Mouse (Mus musculus) MEL (cell line): ENCODE data around the gene Dsel.
A peak's percentile ranks its signal among the peaks of the same experiment; 100 is the strongest.

ENCODE experiments used
- CTCF ChIP-seq, 3 experiments: IDR thresholded peaks in 2 of 3; conservative IDR thresholded peaks in 1 of 3; 2 replicates each; pipeline ENCODE4 v1.5.1; 2011 to 2012; ENCODE audit warnings: low read length in 3 of 3, low read depth in 2 of 3, mild to moderate bottlenecking in 2 of 3, improper control_type of control experiment in 1 of 3, inconsistent platforms in 1 of 3, mixed read lengths in 1 of 3, moderate library complexity in 1 of 3; ENCODE audit not compliant: control insufficient read depth in 1 of 3, insufficient read depth in 1 of 3, poor library complexity in 1 of 3, severe bottlenecking in 1 of 3
- EP300 ChIP-seq, 2 experiments: IDR thresholded peaks; 2 replicates each; pipeline ENCODE4 v1.6.1; 2011; ENCODE audit warnings: improper control_type of control experiment in 2 of 2, low read length in 2 of 2, low read depth in 1 of 2, mild to moderate bottlenecking in 1 of 2
- JUND ChIP-seq: IDR thresholded peaks from 2 replicates; pipeline ENCODE4 v1.6.1; 2011; ENCODE audit warnings: low read depth, mild to moderate bottlenecking, improper control_type of control experiment, low read length
- POLR2A ChIP-seq, 2 experiments: IDR thresholded peaks; 2 replicates each; pipeline ENCODE4 v1.6.1; 2011 to 2012; ENCODE audit warnings: low read length in 2 of 2, mild to moderate bottlenecking in 2 of 2, control low read depth in 1 of 2, improper control_type of control experiment in 1 of 2, low read depth in 1 of 2, moderate library complexity in 1 of 2; ENCODE audit not compliant: control insufficient read depth in 1 of 2, insufficient read depth in 1 of 2, poor library complexity in 1 of 2
- USF1 ChIP-seq: IDR thresholded peaks from 2 replicates; pipeline ENCODE4 v1.6.1; 2014; ENCODE audit warnings: low read depth, mild to moderate bottlenecking, inconsistent platforms, low read length, improper control_type of control experiment, moderate library complexity

- TF ChIP-seq POLR2A (IDR thresholded peaks at IDR 0.05; ENCODE audit: control insufficient read depth in 1 of 2, insufficient read depth in 1 of 2, low read depth in 1 of 2, low read length in 2 of 2, poor library complexity in 1 of 2) (peak in 1 of 2 experiments; percentile 58; a peak in 2 of 4 replicates), JUND (no peak), USF1 (no peak), CTCF (IDR thresholded peaks at IDR 0.05 in 2 of 3, conservative IDR thresholded peaks at IDR 0.05 in 1 of 3; ENCODE audit: control insufficient read depth in 1 of 3, insufficient read depth in 1 of 3, low read depth in 2 of 3, low read length in 3 of 3, poor library complexity in 1 of 3, severe bottlenecking in 1 of 3) (no peak), EP300 (IDR thresholded peaks at IDR 0.05; ENCODE audit: low read depth in 1 of 2, low read length in 2 of 2) (no peak)
Observed at GRCm38 (mm10) chr1:111864779-111865165, at the start of gene Dsel.
